Mouse (Mus musculus) ES-E14 (cell line): Measurements from ENCODE around the gene Syt12.

Source experiments
- CHD2 ChIP-seq: IDR thresholded peaks from 2 replicates; pipeline ENCODE4 v1.6.1; 2014; ENCODE audit warnings: mild to moderate bottlenecking, low read depth, low read length, inconsistent platforms
- ZC3H11A ChIP-seq: IDR thresholded peaks from 2 replicates; pipeline ENCODE4 v1.6.1; 2012; ENCODE audit warnings: low read depth, mild to moderate bottlenecking, inconsistent platforms, low read length, borderline replicate concordance
- ZNF384 ChIP-seq: IDR thresholded peaks from 2 replicates; pipeline ENCODE4 v1.6.1; 2012; ENCODE audit warnings: low read depth, low read length, inconsistent platforms

GRCm38 (mm10) chr19:4456227-4456626 lies 21.0 kb downstream of the Syt12 start:
- no peak for TF ChIP-seq CHD2
- no peak for TF ChIP-seq ZC3H11A
- no peak for TF ChIP-seq ZNF384
